Mouse (Mus musculus) heart, adult 18-20 months (tissue): ENCODE measurements around the gene Pcsk6. TPM values are rescaled to one million over a fixed set of nuclear protein-coding genes. Genes with fewer than 3 reads are reported as not detected.
A peak's percentile ranks its signal among the peaks of the same experiment; 100 is the strongest.

ENCODE experiments used
- DNase-seq, 2 experiments: peaks; one replicate each; pipeline ENCODE4 v3.0.0; 2021 to 2022; ENCODE audit warnings: mixed read lengths in 1 of 2
- total RNA-seq, 2 experiments: library from RNA; stranded (reverse); gene quantifications; 2 replicates each; pipeline ENCODE4 v1.2.3; 2021

Gene Pcsk6
- total RNA-seq, 2 experiments from 2014 or later, result 34.8 to 36.9 TPM

DNA sequence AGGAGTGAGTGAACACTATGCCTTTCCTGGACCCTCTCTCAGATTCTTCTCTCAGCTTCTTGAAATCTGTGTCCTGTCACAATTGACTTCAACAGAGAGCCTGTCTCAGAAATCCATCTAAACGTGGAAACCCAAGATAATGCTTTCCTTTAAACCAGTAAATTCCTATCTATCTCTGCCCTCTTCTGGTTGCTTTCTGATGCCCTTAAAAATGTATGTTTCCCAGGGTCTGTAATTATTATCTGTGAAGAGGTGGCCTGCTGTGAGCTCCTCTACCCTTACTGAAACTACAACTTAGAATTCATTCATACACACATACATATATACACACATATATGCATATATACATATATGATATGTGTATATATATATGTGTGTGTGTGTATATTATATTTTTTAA is 73.7 kb downstream of the Pcsk6 start:
- no peak for DNase-seq

DNA sequence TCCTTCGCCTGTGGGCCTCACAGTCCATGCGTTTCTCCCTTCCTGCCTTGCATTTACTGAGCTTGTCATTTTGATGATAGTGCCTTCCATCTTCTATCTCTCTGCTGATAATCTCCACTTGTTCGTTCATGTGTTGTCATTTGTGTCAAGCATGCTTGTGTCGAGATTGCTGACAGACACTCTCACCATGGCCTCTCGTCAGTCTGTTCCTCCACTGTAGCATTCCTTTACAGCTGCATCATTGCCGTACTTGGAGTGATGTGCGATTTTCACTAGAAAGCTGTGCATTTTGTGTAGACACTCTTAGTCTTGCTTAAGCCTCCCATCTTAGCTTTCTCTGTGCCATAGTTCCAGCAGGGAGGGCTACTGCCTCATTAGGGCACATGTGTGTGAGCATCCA is 79.5 kb downstream of the Pcsk6 start:
- no peak for DNase-seq

- no peak for DNase-seq
Observed at GRCm38 (mm10) chr7:65945342-65945993, 83.9 kb downstream of the Pcsk6 start.

DNA sequence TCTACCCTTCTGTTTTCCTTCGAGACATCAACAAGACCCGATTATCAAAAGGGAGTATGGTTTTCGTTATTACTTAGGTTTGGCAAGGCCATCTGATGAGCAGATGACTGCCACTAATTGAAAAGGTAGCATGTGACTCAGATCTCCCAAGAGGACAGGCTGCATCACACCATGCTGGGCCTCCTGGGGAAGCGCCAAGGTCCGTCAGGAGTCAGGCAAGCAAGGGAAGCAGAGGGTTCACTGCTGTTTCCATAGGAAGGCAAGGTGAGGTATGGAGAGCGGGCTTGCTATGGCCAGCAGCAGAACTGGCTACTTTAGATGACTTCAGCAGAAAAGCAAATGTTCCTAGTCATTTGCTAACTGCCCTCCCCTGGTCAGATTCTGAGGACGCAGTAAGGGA is 84.9 kb downstream of the Pcsk6 start:
- no peak for DNase-seq

DNA sequence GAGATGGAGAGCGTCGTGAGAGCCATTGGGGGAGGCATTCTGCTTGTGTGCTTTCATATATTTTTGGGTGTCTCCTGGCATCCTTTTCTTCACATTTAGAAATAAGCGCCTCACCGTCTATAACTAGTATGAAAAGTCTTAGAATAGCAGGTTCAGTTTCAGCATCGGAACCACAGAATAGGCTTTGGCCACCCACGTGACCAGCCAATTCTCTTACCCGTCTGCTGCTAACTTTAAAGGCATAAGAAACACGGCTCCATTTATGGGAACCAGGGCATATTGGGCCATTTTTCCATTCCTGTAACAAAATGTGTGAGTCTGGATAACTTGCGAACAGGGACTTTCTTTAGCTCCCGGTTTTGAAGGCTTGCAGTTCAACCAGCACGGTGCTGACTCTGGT is 87.4 kb downstream of the Pcsk6 start:
- no peak for DNase-seq

DNA sequence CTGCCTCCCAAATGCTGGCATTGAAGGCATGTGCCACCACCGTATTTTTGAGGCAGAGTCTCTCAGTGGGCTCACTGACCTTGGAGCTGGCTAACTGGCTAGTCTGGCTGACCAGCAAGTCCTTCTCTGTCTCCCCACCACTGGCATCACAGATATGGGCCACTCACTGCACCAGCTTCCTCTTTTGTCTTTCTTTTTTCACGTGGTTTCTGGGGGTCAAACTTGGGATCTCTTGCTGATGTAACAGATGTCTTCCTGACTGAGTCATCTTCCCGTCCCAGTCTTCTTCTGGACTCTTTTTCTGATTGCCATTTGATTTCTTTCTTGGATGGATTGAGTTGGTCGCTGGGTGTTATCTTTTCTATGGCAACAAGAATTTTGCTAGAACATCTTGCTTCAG is 93.0 kb downstream of the Pcsk6 start:
- DNase-seq, result no peak

- peak in 1 of 2 experiments; percentile 24 for DNase-seq
Observed at GRCm38 (mm10) chr7:65955304-65956220, 94.0 kb downstream of the Pcsk6 start.

- no peak for DNase-seq
Observed at GRCm38 (mm10) chr7:65957245-65957644, 95.7 kb downstream of the Pcsk6 start.

GRCm38 (mm10) chr7:65958105-65958504 is 96.6 kb downstream of the Pcsk6 start:
- DNase-seq, result no peak

DNA sequence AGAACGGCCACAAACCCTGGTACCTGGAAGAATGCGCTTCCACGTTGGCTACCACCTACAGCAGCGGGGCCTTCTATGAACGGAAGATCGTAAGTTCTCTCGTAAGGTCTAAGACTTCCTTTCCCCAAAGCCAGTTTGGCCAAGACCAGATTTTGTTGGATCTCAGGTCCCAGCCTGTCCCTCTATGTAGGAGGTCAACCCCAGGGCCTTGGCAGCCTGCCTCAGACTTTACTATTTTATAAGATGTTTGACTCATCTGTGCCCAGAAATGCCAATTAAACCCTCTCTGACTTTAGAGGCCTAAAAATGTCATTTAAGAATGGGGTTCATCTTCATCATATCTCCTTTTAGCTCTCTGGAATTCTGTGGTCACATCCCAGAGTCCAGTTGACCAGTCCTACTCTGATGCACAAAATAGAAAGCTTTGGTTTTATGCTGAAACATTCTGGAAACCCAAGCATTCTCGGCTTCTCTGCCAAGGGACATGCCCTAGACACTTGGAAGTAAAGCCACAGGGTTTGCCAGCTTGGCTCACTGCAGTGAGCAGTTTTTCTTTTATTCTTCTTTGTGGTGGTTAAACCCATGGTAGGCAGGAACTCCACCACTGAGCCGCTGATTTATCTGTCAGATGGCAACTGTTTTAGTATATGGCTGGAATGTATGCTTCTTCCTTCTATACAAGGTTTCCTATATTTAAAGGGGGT is 97.8 kb downstream of the Pcsk6 start:
- no peak for DNase-seq

DNA sequence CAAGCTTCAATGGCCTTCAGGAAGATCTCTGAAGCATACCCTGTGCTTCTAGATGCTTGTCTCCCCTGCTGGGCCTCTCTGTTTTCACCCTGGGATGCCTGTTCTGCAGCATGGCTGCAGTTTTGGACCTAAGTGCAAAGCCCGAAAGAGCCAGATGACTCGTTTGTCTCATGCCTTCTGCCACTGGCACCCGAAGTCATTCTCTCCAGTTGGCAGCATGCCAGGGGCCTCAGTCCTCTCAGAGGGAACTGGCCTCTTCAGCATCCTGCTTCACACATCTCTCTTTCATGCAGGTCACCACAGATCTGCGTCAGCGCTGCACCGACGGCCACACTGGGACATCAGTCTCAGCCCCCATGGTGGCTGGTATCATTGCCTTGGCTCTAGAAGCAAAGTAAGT is 101.1 kb downstream of the Pcsk6 start:
- DNase-seq, result no peak

DNA sequence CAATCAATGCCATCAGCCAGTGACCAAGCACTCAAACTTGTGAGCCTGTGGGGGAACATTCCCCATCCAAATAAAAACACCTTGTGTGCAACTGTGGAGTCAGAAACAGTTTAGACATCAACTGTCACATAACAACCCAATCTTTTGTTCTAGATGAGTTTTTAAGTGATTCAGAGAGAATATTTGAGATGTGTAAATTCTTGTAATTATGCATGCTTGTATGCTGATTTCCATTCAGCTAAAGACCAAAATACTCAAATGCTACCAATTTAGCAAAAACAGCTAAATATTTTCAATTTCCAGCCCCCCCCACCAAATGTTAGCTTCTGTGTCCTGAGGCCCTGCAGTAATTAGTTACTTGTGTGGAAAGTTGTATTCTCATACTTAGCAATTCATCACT is 102.9 kb downstream of the Pcsk6 start:
- DNase-seq, result no peak

DNA sequence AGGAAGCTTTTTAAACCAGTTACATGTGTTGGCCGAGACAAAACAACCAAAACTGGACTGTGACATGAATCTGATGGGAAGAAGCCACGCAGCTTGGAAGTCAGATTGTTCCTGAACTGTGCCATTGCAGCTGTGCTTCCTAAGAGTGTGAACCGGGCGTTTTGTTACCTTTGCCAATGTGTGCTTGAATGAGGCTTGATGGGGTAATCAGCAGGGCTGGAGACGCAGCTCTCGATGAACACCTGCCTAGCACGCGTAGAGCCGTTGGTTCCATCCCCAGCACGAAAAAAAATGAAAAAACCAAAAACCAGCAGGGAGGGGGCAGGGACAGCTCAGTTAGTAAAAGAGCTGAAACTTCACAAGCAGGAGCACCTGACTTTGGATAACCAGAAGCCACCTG is 109.8 kb downstream of the Pcsk6 start:
- no peak for DNase-seq

DNA sequence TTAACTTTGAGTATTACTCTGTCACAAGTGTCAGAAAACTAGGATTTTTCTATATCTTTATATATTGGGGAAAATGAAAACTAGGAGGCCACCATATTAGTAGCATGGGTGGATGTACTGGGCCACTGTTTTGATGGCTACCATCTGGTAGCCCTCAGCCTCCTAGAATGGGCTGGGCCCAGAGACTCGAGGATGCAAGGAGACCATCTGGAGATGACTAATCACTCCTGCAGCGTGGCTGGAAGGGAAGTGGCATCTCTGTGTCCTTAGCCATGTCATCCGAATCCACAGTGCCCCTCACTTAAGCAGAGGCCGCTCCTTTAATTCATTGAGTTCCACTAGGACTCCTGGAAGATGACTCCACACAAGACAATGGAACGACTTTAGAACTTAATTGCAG is 115.8 kb downstream of the Pcsk6 start:
- peak; percentile 30 to 41 for DNase-seq

DNA sequence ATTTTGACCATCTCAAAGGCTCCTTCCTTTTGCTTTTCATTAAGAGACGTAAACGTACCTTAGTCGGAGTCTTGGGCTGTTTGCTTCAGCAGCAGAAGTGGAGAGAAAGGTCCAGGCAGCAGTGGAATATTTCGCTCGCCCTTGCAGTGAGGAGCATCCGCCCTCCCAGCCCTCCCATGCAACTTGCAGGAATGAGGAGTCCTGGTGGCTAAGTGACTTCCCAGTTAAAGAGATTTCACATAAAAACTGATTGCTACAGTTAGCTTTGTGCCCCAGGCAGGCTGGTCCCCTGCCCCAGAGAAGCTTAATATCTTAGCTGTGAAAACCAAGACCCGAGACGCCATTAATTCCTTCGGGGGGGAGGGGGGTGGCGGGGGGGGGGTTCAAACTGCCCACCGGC is 116.4 kb downstream of the Pcsk6 start:
- DNase-seq, result no peak

DNA sequence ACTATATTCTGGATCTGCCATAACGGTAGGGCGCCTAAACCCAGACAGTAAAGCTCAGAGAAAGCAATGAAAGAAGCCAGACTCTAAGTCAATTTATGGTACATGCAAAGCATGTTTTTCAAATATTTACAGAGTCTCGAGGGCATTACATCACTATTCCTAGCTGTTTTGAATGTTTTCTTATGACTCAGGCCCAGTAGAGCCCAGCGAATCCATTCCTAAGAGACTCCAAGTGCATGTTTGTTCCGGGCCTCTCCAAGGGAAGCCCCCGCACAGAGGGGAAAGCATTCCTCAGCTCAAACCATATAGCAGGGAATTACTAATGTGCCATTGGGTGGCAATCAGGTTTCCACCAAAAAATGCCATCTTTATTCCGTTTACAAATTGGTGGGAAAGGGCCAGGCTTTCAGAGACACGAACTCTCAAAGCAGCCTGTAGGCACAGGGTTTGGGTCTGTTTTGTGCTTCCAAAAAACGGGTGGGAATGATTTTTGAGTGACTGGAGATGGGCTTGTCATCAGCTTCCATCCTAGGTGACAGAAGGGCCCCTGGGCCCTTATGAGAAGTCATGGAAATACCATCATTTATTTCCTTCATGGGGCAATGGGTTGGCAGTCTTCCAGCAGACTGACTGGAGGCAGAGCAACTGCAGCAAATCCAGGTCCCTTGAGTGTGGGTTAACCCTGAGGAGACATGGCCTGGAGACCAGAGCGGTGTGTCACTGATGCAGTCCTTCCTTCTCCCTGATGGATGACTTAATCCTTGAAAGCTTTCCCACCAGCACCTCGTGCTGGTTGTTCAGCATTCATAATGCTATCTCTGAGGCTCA is 117.7 kb downstream of the Pcsk6 start:
- peak; percentile 56 to 60 for DNase-seq

DNA sequence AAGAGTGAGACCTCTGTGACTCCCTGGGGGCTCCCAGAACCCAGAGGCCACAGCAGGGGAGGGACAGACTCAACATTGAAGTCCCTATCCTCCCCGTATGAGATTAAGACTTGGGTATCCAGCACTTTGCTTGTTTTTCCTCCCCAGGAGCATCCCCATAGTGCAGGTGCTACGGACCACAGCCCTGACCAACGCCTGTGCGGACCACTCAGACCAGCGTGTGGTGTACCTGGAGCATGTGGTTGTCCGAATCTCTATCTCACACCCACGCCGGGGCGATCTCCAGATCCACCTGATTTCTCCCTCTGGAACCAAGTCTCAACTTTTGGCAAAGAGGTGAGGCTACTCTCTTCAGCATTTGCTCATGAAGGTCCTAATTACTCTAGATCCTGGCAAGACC is 118.5 kb downstream of the Pcsk6 start:
- DNase-seq, result no peak

DNA sequence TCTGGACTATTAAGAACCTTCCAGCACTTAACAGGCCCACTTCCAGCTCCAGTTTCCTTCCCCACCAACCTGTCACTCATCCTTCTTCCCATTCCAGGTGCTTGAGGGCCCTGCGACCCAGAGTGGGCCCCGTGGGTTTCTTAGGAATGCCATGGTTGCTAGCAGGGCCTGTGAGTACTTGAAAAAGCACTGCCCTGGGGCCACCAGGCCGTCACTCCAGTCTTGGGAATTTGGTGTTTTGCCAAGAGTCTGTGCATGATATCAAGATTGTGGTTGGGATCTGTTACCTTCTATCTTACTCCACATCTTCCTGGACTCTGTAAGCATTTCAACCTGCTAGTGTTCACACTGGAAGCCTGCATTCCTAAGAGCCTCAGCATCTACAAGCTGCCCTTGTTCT is 120.5 kb downstream of the Pcsk6 start:
- no peak for DNase-seq

DNA sequence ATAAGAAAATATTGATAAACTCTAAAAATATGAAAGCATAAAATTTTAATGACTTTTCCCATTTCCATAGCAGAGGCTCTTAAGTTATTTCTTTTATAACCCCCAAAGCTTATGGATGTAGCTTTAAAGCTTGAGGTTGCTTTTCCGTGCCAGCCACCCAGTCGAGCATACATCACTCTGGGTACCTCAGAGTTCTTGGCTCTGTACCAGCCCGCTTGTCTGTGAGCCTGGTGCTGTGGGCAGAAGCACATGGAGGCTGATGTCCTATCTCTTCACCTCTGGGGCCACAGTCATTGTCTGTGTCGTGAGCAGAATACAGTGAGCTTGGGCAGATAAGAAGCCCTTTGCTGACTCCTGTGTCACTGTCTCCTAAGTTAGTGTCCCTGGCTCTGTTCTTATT is 126.7 kb downstream of the Pcsk6 start:
- DNase-seq, result no peak

DNA sequence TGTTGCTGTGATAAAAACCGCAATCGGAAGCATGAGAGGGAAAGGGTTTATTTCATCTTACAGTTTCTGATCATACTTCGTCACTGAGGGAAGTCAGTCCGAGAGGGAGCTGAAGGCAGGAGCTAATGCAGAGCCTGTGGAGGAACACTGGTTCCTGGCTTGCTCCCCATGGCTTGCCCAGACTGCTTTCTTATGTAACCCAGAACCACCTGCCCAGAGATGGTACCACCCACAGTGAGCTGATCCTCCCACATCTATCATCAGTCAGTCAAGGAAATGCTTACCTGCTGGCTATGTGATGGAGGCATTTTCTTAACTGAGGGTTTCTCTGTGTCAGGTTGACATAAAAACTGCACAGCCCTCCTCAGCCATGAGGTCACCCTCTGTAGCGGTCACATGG is 127.2 kb downstream of the Pcsk6 start:
- DNase-seq, result no peak

DNA sequence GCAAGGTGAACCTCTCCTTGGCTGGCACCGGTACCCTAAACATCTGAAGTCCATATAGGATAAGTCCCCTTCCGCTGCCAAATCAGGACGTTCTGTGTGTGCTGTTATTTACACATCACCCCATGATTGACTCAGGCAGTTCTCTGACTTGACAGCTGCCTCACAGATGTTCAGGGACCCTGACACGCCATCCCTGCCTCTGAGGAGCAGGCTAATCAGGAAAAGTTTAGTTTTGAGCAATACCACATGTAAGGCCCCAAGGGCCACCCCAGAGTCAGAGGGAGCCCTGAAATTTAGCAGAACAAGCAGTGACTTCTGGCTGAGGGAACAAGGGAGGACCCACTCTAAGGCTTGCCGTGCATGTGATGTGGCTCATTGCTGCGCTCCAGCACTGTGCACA is 130.8 kb downstream of the Pcsk6 start:
- DNase-seq, result peak in 1 of 2 experiments; percentile 21

DNA sequence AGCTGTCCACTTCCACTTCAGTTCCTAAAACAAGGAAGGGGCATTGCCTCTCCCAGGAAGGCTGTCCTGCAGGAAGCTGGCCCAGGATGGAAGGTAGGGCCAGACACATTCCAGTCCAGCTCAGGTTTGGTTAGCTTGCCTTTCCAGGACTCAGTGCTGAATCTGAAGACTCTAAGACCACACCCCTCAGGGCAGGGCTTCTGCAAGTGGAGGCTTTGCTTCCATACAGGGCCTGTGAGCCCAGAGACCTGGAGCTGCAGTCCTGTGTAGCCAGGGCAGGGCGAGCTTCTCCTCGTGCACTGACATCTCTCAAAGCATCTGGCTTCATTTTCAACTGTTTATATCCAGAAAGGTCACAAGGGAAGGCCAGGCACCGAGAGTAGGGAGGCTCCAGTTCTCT is 131.9 kb downstream of the Pcsk6 start:
- no peak for DNase-seq
